Mouse (Mus musculus) lung, embryonic 16.5 days (tissue): ENCODE measurements around the gene P2ry12. TPM values are rescaled to one million over a fixed set of nuclear protein-coding genes. Genes with fewer than 3 reads are reported as not detected.

Experiments
- ATAC-seq: fragments of 200-750 bp; cut with Nextera tagmentation; 2 replicates; pipeline ENCODE4 v1.8.0; 2017; ENCODE audit warnings: low read depth, mild to moderate bottlenecking, moderate library complexity
- H3K27ac ChIP-seq: fragments of 300-500 bp; sonication (generic); 2 replicates; pipeline ENCODE4 v1.5.1; 2014; ENCODE audit warnings: mild to moderate bottlenecking, control low read depth, low read length
- H3K27me3 ChIP-seq: fragments of 300-500 bp; sonication (generic); 2 replicates; pipeline ENCODE4 v1.6.1; 2014; ENCODE audit warnings: low read depth, low read length, mixed read lengths; ENCODE audit not compliant: control insufficient read depth, insufficient read depth
- H3K36me3 ChIP-seq: fragments of 300-500 bp; sonication (generic); 2 replicates; pipeline ENCODE4 v1.6.1; 2014; ENCODE audit warnings: low read length; ENCODE audit not compliant: control insufficient read depth, insufficient read depth
- H3K4me1 ChIP-seq: fragments of 300-500 bp; sonication (generic); replicated peaks from 2 replicates; pipeline ENCODE4 v1.6.1; 2014; ENCODE audit warnings: low read length, mixed read lengths; ENCODE audit not compliant: control insufficient read depth, insufficient read depth
- H3K4me2 ChIP-seq: fragments of 300-500 bp; sonication (generic); 2 replicates; pipeline ENCODE4 v1.6.1; 2014; ENCODE audit warnings: low read depth, low read length, control low read depth
- H3K4me3 ChIP-seq: fragments of 300-500 bp; sonication (generic); 2 replicates; pipeline ENCODE4 v1.5.1; 2014; ENCODE audit warnings: mild to moderate bottlenecking, low read length, control low read depth
- H3K9ac ChIP-seq: fragments of 300-500 bp; sonication (generic); 2 replicates; pipeline ENCODE4 v1.6.1; 2014; ENCODE audit warnings: low read length, control low read depth
- H3K9me3 ChIP-seq: fragments of 300-500 bp; sonication (generic); 2 replicates; pipeline ENCODE4 v1.6.1; 2016; ENCODE audit warnings: low read length; ENCODE audit not compliant: control insufficient read depth
- WGBS: fragments of 180-500 bp; shearing (Covaris S2); extraction: QIAGEN DNeasy Blood & Tissue Kit; methylation state at CpG from one replicate; pipeline ENCODE4 v1.1.7; 2014; 5-methylcytosine and 5-hydroxymethylcytosine counted together
- polyA plus RNA-seq: library from polyadenylated mRNA; unstranded; fragments of >200 nt; fragmentation: Nextera tagmentation; extraction: Ambion mirVana; gene quantifications from 2 replicates; pipeline ENCODE4 v1.2.1, GENCODE M21; 2015

Gene P2ry12
- polyA plus RNA-seq: 2.1 and 2.8 TPM in 2 replicates

GRCm38 (mm10) chr3:59262704-59263103, at the start of gene P2ry12:
Gene P2ry12, minus strand, starts transcription at chr3:59262871.
- Histone ChIP-seq H3K9me3 (no peaks in the 10 kb centered on the region), H3K9ac (no peak within 1 kb of the TSS), H3K27me3 (no peaks in the 10 kb centered on the region), H3K4me1 (peaks cover 3% of the 10 kb centered on the region; the same call in 1 of the 2 replicates), H3K4me3 (no peak within 1 kb of the TSS), H3K36me3 (no peaks in the 10 kb centered on the region), H3K4me2 (no peak within 1 kb of the TSS), H3K27ac (no peak within 1 kb of the TSS)
- WGBS: 63% methylated on average over 7 of the region's 7 CpGs
- ATAC-seq: no peak

DNA sequence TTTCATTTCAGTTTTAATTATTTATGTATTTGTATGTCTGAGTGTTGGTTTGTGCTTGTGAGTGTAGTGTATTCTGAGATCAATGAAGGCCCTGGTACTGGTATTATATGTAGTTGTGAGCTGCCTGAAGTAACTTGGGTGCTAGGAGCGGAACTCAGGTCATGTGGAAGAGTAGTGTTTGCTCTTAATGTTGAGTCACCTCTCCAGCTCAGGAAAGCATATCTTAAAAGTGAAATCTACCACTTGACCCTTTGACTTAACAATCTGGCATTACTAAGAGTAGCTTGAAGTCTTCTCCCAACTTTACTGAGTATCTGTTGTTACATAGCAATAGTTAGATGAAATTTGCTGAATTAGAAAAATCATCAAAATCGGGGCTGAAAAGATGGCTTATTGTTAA, 42.8 kb upstream of the P2ry12 start:
- no peak overlapping the region for H3K27ac ChIP-seq
- H3K9me3 ChIP-seq: no peaks in the 10 kb centered on the region
- H3K4me2 ChIP-seq: no peak overlapping the region
- no peak overlapping the region for H3K4me3 ChIP-seq
- no peak overlapping the region for H3K9ac ChIP-seq
- no peaks in the 10 kb centered on the region for H3K36me3 ChIP-seq
- H3K27me3 ChIP-seq: no peaks in the 10 kb centered on the region
- 71% methylated on average over 2 of the region's 2 CpGs for WGBS
- H3K4me1 ChIP-seq: no peaks in the 10 kb centered on the region
- peak; percentile 15; the same call in 1 of the 2 replicates for ATAC-seq

- H3K9me3 ChIP-seq: no peaks in the 10 kb centered on the region
- H3K4me3 ChIP-seq: no peak overlapping the region
- H3K36me3 ChIP-seq: no peaks in the 10 kb centered on the region
- ATAC-seq: no peak
- H3K4me1 ChIP-seq: no peaks in the 10 kb centered on the region
- no peak overlapping the region for H3K4me2 ChIP-seq
- no peaks in the 10 kb centered on the region for H3K27me3 ChIP-seq
- H3K9ac ChIP-seq: no peak overlapping the region
- H3K27ac ChIP-seq: no peak overlapping the region
- 90% methylated on average over 5 of the region's 5 CpGs for WGBS
These were observed 42.3 kb upstream of the P2ry12 start for GRCm38 (mm10) chr3:59304944-59305343.

DNA sequence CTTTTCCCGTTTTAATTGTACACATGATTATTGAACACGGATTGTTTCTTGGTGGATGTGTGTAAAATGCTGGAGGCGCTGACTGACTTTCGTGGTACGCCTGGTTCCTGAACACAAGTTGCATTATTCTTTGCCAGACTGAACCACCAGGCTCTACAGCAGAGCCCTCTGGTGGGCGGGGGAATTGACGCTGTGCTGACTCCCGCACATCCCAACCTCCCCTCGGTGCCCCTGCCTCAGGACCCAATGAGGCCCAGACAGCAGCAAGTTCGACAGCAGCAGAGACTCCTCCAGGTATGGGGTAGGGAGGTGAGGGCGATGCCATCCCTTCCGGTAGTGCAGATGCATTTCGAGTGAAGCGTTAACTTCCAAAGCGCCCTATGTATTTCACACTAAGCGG, 35.0 kb upstream of the P2ry12 start:
- H3K27me3 ChIP-seq: no peaks in the 10 kb centered on the region
- H3K4me3 ChIP-seq: no peak overlapping the region
- no peak overlapping the region for H3K4me2 ChIP-seq
- 82% methylated on average over 16 of the region's 16 CpGs for WGBS
- no peaks in the 10 kb centered on the region for H3K9me3 ChIP-seq
- no peaks in the 10 kb centered on the region for H3K36me3 ChIP-seq
- no peak overlapping the region for H3K9ac ChIP-seq
- H3K4me1 ChIP-seq: no peaks in the 10 kb centered on the region
- no peak for ATAC-seq
- H3K27ac ChIP-seq: no peak overlapping the region

- 86% methylated on average over 5 of the region's 5 CpGs for WGBS
- Histone ChIP-seq H3K4me3 (no peak overlapping the region), H3K4me1 (no peaks in the 10 kb centered on the region), H3K27me3 (no peaks in the 10 kb centered on the region), H3K27ac (no peak overlapping the region), H3K36me3 (no peaks in the 10 kb centered on the region), H3K4me2 (no peak overlapping the region), H3K9ac (no peak overlapping the region), H3K9me3 (no peaks in the 10 kb centered on the region)
- no peak for ATAC-seq
These were observed 34.0 kb upstream of the P2ry12 start for GRCm38 (mm10) chr3:59296563-59297130.

GRCm38 (mm10) chr3:59295699-59296562, 33.3 kb upstream of the P2ry12 start:
- Histone ChIP-seq H3K27ac (no peak overlapping the region), H3K4me1 (no peaks in the 10 kb centered on the region), H3K9me3 (no peaks in the 10 kb centered on the region), H3K4me3 (no peak overlapping the region), H3K9ac (no peak overlapping the region), H3K27me3 (no peaks in the 10 kb centered on the region), H3K4me2 (no peak overlapping the region), H3K36me3 (no peaks in the 10 kb centered on the region)
- no peak for ATAC-seq
- WGBS: 81% methylated on average over 16 of the region's 16 CpGs

DNA sequence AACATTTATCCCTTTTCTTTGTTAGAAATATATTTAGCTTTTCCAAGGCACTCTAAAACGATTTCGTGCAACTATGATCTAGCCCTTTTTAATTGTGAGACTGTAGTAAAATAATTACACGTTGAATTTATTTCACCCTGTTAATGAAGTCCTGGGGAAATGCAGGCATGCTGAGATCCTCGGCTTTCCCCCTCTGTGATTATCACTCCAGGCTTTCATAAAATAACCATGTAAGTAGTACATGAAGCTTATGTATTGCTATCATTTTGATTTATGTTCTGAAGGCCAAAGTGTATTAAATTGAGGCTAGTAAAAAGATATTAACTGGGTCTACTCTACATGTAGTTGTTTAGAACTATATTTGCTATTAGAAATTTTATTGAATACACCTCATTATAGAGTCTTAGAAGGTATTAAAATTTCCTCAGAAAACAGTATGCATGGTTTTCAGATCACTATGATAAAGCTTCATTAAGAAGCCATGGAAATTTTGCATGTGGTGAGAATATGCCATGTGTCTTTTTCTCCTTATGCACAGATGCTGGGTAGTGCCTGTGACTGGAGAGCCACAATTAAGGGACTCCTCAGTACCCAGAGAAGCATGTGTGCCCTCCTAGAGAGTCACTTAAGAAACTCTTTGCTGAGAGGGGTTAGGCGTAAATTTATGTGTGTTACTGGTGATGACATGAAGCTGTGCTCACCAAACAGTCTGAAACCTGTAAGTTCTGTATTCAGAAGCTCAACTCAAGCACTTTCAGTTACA, 30.9 kb upstream of the P2ry12 start:
- Histone ChIP-seq H3K9me3 (no peaks in the 10 kb centered on the region), H3K4me3 (no peak overlapping the region), H3K27ac (no peak overlapping the region), H3K36me3 (no peaks in the 10 kb centered on the region), H3K9ac (no peak overlapping the region), H3K27me3 (no peaks in the 10 kb centered on the region), H3K4me1 (no peaks in the 10 kb centered on the region), H3K4me2 (no peak overlapping the region)
- 77% methylated on average over 5 of the region's 5 CpGs for WGBS
- ATAC-seq: no peak

- Histone ChIP-seq H3K9me3 (no peaks in the 10 kb centered on the region), H3K27ac (no peak overlapping the region), H3K4me1 (no peaks in the 10 kb centered on the region), H3K4me2 (no peak overlapping the region), H3K4me3 (no peak overlapping the region), H3K27me3 (no peaks in the 10 kb centered on the region), H3K36me3 (no peaks in the 10 kb centered on the region), H3K9ac (no peak overlapping the region)
- 46% methylated on average over 2 of the region's 2 CpGs for WGBS
- no peak for ATAC-seq
These were observed 27.9 kb upstream of the P2ry12 start for GRCm38 (mm10) chr3:59290551-59290950.

DNA sequence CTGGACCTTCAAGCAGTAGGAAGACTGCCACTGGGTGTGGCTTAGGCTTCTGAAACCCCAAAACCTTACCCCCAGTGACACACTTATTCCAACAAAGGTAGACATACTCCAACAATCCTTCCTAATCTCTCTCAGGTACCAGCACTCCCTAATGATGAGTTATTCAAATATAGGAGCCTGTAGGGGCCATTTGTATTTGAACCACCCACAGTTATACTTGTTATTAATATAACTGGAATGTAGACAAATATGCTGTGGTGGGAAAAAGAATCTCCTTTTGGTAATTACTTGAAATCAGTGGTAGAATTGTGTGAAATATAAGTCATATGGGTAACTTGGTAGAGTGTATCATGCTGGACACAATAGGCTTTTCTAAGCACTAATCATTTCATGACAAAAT, 15.9 kb upstream of the P2ry12 start:
- H3K4me1 ChIP-seq: no peaks in the 10 kb centered on the region
- no peaks in the 10 kb centered on the region for H3K9me3 ChIP-seq
- H3K27me3 ChIP-seq: no peaks in the 10 kb centered on the region
- H3K27ac ChIP-seq: no peak overlapping the region
- no peak overlapping the region for H3K4me2 ChIP-seq
- no peak overlapping the region for H3K9ac ChIP-seq
- no peak for ATAC-seq
- H3K36me3 ChIP-seq: no peaks in the 10 kb centered on the region
- no peak overlapping the region for H3K4me3 ChIP-seq
